Mouse (Mus musculus) layer of hippocampus, adult 9-10 months (tissue): ENCODE measurements around the gene Ablim1.

Experiments
- DNase-seq: peaks from one replicate; pipeline ENCODE4 v3.0.0; 2022; ENCODE audit warnings: low spot score

The Ablim1 gene

DNA sequence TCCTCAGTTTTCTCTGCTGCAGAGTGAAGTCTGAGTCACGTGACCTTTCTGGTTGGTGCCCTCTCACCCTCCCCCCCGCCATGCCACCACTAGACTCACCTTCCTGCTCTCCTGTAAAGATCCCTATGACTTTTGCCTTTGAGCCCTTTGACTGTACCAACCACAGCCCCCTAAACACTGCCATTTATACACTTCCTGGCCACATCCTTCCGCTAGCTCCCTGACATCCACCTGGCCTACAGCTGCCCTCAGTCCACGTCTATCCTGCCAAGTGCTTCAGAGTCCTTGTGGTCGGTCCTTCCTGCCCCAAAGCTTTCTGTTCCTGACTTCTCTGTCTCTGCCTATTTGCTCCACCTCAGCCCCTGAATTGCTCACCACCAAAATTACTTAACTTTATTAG is 29.1 kb upstream of the Ablim1 start:
- no peak for DNase-seq

DNA sequence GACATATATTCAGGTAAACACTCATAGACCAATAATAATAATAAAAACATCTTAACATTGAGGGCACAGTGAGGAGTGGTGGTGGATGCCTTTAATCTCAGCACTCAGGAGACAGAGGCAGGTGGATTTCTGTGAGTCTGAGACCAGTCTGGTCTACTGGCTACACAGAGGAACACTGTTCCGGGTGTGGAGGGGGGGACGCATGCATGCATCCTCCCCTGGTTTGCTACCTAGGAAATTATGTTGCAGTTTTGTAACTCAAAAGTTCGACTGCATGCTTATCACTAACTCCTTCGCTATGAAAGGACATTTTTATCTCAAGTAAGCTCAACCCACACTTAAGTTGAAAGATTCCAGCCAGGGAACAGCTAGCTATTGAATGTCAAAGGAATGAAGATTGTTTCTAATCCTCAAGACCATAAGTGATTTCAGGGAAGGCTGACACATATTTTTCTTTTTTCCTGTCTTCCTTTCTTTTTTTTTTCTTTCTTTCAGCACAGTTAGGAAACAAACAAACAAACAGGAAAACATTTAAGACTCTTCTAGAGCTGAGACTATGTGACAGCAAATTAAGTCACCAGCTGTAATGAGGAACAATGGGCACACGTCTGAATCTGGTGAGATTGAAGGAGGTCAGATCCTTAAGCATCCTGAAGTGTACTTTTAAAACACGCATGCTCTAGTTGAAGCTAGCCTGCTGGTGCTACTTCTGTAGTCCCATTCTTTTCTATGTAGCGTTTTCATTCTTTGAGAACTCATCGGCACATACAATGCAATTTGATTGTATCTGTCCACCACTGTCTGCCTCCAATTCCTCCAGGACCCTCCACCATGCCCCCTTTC is 26.4 kb upstream of the Ablim1 start:
- no peak for DNase-seq

DNA sequence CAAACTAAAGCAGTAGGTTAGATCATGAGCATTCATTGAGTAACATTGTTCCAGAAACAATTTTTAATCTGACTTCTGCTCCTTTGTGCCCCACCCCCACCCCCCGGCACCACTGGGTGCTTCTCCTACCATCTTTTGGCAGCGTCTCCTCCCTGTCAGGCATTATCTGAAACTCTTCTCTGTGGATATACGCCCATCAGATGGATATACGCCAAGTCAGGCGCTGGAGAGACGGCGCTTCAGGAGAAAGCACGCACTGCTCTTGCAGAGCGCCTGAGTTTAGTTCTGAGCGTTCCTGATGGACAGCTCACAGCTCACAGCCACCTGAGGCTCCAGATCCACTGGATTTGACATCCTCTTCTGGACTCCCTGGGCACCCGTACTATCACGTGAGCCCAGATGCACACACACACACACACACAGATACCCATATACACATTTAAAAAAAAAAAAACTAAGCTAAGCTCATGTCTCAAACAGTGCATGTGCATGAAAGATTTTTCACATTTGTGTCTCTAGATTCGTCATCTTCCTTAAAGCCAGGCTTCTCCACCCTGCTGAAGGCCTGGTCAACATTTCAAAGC is 24.7 kb upstream of the Ablim1 start:
- DNase-seq = no peak

DNA sequence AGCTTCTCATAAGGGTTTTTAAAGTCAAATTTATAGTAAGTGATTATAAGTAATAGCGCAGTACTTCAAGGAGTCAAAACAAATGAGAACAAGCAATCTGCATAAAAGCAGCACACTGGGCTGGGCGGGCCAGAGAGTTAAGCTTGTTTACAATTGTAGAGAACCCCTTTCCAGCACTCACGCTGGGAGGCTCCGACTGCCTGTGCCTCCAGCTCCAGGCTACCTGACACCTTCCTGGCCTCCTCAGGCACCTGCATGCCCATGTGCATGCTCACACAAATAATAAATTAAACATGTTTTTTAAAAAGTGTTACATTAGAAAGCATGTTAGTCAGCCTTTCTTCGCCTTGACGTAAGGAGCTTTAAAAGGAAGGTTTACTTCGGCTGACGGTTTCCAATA is 20.4 kb upstream of the Ablim1 start:
- no peak for DNase-seq

DNA sequence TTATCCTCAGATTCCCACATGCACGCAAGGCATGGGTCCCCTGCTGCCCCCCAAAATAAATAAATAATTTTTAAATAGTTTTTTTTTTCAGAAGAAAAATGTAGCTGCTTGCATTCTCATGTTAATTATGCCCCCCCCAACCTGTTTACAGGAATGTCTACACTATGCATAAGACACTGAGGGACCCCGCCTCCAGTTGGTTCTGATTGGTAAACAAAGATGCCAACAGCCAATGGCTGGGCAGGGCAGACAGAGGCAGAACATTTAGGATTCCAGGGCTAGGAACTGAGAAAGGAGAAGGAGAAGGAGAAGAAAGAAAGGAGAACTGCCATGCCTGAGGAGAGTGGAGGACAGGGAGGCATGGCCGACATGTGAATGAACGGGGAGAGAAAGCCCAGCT is 18.6 kb upstream of the Ablim1 start:
- DNase-seq = no peak

DNA sequence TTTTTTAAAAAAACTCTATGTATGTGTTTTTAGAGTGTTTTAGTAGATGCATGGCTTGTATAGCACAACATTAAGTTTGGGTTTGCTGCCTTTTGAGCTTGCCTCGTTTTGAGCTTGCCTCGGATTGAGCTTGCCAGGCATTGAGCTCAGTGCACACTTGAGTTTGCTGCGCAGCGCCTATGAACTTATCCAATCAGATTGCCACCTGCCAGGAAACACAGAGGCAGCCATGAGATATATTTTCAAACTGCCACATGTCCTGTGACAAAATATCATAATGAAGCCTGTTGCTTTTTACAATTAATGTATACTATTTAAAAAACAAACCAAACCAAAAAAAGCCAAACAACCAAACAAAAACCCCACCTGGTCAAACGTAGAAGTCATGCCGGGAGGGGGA is 16.5 kb upstream of the Ablim1 start:
- no peak for DNase-seq

DNA sequence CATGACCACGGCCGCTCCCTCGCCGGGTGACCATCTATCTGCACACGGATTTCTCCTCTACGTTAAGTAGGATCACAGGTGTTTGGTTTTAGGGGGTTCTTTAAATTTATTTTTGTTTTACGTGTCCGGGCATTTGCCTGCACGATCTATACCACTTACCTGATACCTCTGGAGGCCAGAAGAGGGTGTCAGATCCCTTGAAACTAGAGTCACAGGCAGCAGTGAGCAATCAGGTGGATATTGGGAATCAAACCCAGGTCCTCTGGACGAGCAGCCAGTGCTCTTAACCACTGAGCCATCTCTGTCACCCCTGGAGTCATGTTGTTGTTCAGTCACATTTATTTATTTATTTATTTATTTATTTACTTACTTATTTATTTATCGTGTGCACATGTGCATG is 15.6 kb upstream of the Ablim1 start:
- DNase-seq = no peak

DNA sequence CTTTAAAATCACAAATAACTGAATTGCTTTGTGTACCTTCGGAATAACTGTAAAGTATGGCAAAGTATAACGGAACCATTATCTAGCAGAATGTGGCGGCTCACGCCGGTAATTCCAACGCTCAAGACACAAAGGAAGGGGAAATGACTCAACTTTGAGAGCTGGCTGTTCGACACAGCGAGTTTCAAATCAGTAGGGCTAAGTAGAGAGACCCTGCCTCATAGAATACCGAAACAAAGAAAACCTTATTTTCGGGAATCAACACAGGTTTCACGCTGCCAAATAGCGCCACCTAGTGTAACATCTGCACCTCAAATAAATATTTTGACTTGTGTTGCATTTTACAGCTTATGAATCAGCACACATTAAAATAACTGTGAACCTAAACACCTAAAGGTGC is 14.1 kb upstream of the Ablim1 start:
- DNase-seq = peak; percentile 55

DNA sequence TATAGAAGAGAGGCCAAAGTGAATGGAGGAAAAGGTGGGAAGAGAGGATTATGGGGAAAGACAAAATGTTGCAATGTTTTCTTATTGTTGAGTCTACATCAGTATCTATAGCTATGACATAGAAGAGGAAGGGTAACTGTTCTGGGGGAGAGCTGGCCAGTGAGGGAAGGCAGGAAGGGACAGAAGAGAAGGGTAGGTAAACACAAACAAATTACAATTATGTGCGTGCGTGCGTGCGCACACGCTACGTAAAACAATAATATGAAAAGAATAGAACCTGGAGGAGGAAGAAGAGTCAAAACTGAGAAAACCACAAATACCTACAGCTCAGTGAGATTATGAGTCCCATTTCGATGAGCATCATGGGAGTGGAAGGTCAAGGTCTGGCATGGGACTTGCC is 13.6 kb upstream of the Ablim1 start:
- DNase-seq = no peak

DNA sequence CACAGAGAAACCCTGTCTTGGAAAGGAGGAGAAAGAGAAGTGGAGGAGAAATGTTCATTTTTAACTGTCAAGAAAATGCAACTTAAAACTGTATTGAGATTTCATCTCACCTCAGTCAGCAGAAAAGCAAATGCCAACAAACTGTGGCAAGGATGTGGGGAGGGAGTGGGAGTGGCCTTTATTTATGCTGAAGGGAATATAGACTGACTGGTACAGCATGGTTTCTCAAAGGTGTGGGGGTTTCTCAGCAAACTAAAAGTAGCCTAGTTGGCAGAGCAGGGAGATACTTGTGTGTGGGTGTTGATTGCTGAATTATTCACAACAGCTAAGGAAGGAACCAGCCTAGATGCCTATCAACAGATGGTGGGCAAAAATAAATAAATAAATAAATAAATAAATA is 13.0 kb upstream of the Ablim1 start:
- DNase-seq = no peak

DNA sequence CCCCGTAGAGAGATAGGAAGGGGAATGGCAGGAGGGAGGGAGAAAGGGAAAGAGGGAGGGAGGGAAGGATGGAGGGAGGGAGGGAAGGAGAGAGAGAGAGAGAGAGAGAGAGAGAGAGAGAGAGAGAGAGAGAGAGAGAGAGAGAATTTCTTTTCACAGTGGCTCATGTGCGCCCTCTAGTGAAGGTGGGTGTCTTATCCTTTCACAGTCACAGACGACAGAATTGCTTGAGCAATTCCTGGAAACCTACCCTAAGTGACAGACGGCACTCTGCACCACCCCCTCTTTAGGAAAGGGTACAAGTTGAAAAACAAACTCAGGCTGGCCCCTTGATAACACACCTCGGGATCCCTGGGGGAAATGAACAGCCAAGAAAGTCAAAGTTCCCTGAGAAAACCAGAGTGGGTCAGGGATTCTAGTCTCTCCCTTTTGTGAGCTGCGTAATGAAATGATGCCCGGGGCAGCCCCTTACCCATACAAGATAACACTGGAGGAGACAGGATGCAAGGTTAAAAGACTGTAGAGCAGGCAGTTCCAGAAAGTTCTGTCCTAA is 11.1 kb upstream of the Ablim1 start:
- no peak for DNase-seq

DNA sequence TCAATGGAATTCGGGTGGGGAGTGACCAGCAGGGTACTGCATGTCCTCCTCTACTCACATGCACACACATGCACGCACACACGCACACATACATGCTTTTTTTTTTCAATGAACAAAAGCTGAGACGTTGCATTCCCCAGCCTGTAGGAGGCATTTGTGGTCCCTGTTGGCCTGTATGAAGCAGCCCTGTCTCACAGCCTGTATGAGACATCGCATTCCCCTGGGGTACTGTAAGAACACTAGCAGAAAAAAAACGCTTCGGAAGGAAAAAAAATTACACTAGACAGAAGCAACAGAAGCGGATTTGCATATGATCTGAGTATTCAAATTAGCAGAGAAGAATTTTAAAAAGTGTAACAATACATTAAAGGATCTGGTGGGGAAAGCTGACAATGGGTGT is 8.4 kb upstream of the Ablim1 start:
- no peak for DNase-seq

DNA sequence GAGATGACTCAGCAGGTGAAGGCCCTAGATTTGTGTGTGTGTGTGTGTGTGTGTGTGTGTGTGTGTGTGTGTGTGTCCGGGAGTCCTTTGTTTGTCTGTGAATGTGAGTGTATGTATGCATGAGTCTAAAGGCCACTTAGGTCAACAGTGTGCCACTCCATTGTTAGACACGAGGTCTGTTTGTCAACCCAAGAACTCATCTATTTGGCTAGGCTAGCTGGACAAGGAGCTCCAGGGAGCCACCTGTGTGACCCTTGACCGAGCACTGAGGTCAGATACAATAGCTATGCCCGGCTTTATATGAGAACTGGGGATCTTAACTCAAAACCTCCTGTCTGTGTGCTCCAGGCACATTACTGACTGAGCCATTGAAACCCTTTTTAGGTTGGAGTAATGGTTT is 7.8 kb upstream of the Ablim1 start:
- DNase-seq = no peak

DNA sequence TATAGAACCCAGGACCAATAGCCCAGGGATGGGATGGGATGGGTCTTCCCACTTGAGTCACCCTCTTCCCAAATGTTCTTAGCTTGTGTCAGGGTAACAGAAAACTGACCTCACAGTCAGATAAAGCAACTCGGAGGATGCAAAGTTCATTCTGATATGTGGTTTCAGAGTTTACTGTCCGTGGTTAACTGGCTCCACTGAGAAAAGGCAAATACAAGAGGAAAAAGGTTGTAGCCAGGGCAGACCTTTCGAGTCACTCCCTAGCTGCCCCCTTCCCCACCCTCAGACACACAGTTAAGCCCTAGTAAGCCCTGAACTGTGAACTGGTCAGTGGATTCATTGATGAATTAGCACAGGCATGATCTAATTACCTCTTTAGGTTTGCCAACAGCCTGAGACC is 7.1 kb upstream of the Ablim1 start:
- DNase-seq = no peak

DNA sequence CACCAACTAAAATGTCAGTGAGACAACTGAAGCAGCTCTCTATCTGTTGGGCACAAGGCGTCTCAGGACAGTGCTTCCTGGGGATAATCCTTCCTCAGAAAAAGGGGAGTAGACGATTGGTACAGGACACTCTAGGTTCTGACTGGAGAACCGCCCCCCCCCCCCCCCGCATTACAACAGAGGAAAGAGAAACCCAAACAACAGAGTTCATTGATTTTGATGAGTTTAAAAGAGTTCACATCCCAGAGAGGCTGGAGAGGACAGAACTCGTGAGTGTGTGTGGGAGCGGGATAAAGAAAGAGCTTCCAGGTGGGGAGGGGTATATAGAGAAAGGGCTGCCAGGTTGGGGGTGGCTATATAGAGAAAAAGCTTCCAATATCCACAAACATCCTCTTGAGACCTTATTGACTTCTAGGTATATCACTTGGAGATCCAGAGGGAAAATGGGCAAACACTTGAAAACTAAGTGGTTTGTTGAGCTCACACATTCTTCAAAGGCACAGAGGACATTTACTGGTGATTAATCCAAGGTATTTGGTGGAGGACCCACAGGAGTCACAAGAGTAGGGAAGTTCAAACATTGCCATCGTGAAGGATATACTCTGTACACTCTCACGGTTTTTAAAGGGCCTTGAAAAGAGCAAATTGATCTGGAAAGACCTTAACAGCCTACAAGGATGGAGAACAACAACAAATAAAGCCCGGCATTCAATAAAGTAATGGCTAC is 6.1 kb upstream of the Ablim1 start:
- no peak for DNase-seq

DNA sequence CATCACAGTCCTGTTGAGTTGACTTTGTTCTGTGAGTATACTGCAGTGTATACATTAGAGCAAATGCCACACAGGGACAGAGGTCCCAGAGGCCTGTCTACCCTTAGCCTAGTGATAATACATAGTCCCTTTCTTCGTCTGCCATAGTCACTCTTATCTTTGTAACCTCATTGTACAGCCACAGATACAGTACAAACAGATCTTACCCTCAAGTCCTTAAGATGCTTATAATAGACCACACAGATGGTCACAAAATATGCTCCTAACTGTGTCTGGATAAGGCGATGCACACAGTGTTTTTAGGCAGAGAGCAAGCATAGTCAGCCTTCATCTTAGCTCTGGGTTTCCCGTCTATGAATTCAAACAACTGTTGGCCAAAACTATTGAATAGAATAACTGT is 1.9 kb upstream of the Ablim1 start:
- DNase-seq = no peak

DNA sequence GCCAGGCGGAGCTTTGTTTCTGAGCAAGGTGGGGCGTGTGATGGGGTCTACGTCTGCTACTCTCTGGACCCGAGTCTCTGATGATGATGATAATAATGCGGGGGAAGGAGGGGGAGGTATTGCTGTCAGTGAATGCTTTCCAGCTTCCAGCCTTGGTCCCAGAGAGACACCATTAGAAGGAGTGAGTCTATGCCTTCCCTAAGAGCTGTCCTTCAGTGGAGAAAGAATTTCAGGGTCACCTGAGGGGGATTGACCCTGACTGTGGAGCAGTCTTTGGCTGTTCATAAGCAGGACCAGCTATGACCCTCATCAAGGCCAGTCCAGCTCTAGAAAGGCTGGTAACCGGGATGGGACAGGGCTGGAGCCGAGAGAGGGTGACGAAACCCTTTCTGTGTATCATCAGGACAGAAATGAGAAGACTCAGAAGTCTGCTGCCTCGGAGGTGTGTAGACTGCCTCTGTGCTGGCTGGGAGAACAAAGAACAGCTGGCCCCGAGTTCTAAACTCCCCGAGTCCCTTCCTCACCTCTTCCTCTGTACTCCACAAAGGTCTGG is 370 bp upstream of the Ablim1 start:
- no peak for DNase-seq

DNA sequence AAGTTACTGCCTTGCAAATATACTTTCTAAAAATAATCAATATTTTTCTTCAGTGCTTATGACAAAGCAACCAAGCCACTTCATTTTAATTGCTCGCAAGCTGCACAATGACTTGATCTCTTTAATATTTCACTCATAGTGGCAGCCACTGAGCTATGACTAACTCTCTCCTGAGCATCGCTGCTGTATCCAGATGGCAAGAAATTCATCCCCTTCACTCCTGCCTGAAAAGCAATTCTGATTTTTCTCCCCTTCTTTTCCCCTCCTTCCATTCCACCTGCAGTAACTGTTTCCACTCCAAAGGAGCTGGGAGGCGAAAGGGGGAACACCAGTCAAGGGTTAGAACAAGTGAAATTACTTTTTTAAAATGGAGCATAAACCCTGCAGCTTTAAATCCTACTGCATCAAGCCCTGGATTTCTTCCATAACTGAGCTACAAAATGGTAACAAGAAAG is 801 bp downstream of the Ablim1 start:
- no peak for DNase-seq

DNA sequence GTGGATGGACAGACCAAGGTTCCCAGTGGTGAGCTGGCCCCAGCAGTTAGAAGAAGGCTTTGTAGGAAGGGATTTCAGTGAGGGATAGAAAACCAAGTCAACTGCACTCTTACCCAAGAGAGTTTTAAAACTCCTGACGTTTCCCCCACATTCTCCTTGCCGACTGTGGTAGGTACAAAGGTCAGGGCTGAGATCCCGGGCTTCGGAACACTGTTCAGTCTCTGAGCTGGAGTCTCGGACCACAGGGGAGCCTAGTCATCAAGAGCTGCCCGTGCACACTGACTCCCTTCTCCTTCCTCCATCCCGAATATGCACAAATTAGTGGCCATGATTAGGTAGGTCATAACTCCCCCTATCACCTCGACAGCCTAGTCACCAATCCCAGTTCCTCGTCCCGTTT is 1.5 kb downstream of the Ablim1 start:
- DNase-seq = no peak

DNA sequence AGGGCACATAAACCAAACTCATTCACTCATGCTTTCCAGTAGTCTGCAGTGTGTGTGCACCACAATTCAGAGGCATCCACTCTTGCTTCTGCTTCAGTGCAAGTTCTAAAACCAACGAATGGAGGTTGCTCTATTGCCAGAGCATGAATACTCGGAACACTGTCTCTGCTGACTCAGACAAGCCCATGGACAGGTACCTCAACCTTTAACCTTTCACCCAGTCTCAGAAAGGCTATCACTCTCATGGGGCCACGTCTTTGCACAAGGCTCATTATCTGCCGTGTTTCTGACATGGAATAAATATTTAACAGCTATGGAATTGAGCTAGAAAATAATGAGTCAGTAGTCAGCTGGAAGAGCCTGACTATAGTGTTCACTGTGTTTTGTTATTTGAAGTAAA is 4.7 kb downstream of the Ablim1 start:
- no peak for DNase-seq

DNA sequence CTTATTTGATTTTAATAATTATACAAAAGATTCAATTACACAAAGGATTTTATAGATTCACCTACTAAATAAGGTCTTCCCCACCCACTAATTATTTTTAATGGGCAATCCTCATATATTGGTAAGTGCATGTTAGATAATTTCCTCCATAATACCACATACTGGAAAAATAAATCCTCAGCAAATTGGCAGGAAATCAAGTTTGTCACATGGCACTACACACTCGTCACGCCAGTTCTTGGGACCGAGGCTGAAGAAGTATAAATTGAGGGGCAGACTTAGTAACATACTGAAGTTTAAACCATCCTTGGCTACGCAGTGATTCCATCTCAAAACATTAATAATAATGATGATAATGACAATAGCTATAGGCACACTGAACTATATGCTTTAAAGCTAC is 8.1 kb downstream of the Ablim1 start:
- DNase-seq = no peak

DNA sequence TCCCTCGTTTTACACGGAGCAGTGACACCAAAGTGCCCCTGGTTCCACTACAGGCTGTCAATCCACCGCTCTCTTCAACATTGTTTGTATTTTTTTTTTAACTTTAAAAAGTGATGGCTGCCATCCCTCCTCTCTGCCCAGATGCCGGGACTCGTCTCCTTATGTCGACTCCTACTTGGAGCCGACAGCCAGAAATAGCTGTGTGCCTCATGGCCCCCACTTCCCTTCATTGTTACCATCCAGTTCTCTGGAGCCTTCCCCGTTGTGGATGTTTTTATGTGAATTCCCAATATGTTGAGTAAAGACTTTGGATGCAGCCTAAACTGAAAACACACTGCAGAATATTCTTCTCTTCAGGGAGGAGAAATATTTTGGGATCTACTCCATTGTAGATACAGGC is 8.7 kb downstream of the Ablim1 start:
- no peak for DNase-seq

DNA sequence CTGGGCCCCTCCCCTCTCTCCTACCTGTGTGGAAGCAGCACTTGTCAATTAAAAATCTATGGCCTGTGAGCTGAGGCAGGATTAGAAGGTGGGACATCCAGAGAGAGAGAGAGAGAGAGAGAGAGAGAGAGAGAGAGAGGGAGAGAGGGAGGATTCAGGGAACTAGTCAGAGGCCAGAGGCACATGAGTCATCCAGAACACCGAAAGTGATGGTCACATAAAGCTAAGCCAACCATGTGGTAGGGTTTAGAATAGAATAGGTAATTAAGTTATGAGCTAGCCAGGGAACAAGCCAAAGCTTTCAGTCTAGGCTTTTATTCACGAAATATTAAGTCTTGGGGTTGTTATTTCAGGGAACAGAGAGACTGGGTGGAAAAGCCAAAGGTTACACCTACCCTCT is 10.1 kb downstream of the Ablim1 start:
- no peak for DNase-seq
